Mouse (Mus musculus): ENCODE results near the gene Phf20. TPM values are rescaled to one million over a fixed set of nuclear protein-coding genes. Genes with fewer than 3 reads are reported as not detected.
"Not testable (repeated sequence)": the region's sequence is repeated elsewhere in the genome, so short reads cannot be mapped to it uniquely, and the experiment has no call there.

Gene Phf20
- polyA plus RNA-seq, 1 experiment from 2014 or later = 133 TPM

DNA sequence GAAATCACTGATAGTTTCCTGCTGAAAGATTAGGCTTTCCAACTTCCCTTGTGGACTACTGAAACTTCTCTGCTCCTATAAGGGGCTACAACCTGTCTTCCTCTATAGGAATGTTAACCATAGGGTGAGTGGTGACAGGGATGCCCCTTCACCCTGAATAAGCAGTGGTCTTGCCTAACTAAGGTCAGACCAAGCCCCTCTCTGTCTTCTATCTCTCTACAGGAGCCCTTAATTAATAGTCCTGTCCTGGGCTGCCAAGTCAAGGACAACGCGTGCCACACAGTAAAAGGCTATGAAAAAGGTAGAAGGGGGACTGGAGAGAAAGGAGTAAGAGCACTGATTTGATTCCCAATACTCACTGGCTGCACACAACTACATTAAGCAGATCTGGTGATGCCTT, 14.7 kb upstream of the Phf20 start:
- ATAC-seq = no peak

GRCm38 (mm10) chr2:156189241-156189640, 7.0 kb upstream of the Phf20 start:
- not testable (repeated sequence) for H3K36me3 ChIP-seq (ENCODE audit: poor library complexity, severe bottlenecking); H3K9ac ChIP-seq; H3K4me1 ChIP-seq; H3K27me3 ChIP-seq; H3K4me3 ChIP-seq; H3K9me3 ChIP-seq (replicated peaks); ATAC-seq; H3K4me2 ChIP-seq; H3K27ac ChIP-seq
- WGBS = 85% methylated on average over 7 of the region's 7 CpGs

More for the DNA sequence above, 14.7 kb upstream of the Phf20 start:
- 81% methylated on average over 2 of the region's 2 CpGs for WGBS
- H3K4me2 ChIP-seq = peak overlapping the region; percentile 72
- no peaks in the 10 kb centered on the region for H3K9me3 ChIP-seq (replicated peaks)
- H3K27me3 ChIP-seq = no peaks in the 10 kb centered on the region
- peaks cover 27% of the 10 kb centered on the region for H3K4me1 ChIP-seq
- H3K27ac ChIP-seq = no peak overlapping the region
- H3K4me3 ChIP-seq = no peak overlapping the region
- peak overlapping the region; percentile 100 for H3K9ac ChIP-seq
- peaks cover 18% of the 10 kb centered on the region for H3K36me3 ChIP-seq (ENCODE audit: poor library complexity, severe bottlenecking)

DNA sequence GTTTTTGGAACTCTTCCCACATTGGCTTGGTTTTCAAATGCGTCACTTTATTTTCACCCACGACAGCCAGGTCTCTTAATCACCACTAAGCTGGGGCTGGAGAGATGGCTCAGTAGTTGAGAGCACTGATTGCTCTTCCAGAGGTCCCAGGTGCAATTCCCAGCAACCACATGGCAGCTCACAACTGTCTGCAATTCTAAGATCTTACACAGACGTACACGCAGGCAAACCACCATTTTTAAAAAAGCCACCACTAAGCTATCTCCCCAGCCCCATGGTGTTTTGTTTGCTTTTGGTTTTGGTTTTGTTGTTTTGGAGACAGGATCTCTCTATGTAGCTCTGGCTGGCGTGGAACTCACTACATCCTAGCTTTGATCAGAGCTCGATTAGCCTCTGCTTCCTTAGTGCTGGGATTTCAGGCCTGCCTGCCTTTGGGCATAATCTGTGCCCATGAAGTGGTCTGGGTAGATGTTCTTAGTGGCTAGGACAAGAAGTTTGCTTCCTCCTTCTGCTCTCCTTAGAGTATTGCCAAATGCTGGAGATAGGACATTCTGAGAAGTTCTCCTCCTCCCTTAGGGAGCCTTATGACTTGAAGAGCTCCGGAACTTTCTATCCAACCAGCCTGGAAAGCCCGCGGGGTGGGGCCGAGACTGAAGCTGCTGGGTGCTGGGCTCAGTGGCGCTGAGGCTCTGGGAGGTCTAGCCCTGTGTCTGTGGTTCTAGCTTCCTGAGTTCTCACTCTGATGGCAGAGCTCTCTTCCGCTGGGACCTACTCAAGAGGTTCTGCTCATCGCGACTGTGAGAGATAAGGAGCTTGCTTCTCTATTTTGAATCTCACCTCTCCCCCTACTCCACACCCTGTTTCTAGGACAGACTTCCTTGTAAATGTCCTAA, 6.0 kb upstream of the Phf20 start:
- H3K4me3 ChIP-seq = no peak overlapping the region
- no peak overlapping the region for H3K4me2 ChIP-seq
- no peak for ATAC-seq
- H3K4me1 ChIP-seq = no peaks in the 10 kb centered on the region
- no peaks in the 10 kb centered on the region for H3K36me3 ChIP-seq (ENCODE audit: poor library complexity, severe bottlenecking)
- H3K27ac ChIP-seq = no peak overlapping the region
- H3K9ac ChIP-seq = no peak overlapping the region
- H3K9me3 ChIP-seq (replicated peaks) = no peaks in the 10 kb centered on the region
- WGBS = 87% methylated on average over 14 of the region's 14 CpGs
- no peaks in the 10 kb centered on the region for H3K27me3 ChIP-seq

- Histone ChIP-seq H3K27ac (no peak overlapping the region), H3K4me1 (peaks cover 5% of the 10 kb centered on the region; the same call in 1 of the 2 replicates), H3K4me2 (no peak overlapping the region), H3K27me3 (no peaks in the 10 kb centered on the region), H3K9ac (no peak overlapping the region), H3K36me3 (ENCODE audit: poor library complexity, severe bottlenecking) (no peaks in the 10 kb centered on the region), H3K9me3 (replicated peaks) (no peaks in the 10 kb centered on the region), H3K4me3 (no peak overlapping the region)
- no peak for ATAC-seq
- WGBS = 90% methylated on average over 2 of the region's 2 CpGs
Observed at GRCm38 (mm10) chr2:156191540-156191939, 4.7 kb upstream of the Phf20 start.

GRCm38 (mm10) chr2:156192068-156192467, 4.2 kb upstream of the Phf20 start:
- ATAC-seq = no peak
- 74% methylated on average over 2 of the region's 2 CpGs for WGBS
- no peaks in the 10 kb centered on the region for H3K36me3 ChIP-seq (ENCODE audit: poor library complexity, severe bottlenecking)

DNA sequence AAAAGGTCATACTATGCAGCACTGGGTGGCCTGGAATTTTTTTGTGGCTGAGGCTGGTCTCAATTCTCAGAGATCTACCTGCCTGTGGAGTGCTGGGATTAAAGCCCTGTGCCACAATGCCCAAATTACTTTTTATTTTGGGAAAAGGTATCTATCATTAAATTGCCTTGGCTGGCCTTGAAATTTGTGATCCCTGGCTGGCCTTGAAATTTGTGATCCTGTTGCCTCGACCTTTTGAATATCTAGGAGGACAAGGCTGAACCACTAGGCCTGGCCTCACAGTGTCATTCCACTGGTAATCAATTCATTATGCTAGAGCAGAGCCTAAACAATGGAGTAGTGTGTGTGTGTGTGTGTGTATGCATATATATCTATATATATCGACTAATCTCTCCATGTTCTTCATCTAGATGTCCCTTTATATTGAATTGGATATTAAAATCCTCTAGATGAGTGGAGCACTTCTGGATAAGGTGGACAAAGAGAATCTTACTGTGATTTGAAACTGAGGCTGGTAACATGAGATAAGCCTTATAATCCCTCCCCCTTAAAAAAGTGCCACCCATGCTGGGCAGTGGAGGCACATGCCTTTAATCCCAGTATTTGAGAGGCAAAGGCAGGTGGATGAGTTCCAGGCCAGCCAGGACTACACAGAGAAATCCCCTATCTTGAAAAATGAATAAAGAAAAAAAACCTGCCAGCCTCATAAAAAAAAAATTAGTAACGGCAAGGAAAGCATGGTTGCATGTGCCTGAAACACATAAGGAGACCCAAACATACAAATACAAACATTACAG, 3.0 kb upstream of the Phf20 start:
- Histone ChIP-seq H3K4me3 (no peak overlapping the region), H3K9me3 (replicated peaks) (no peaks in the 10 kb centered on the region), H3K27ac (no peak overlapping the region), H3K36me3 (ENCODE audit: poor library complexity, severe bottlenecking) (no peaks in the 10 kb centered on the region), H3K4me2 (no peak overlapping the region), H3K27me3 (no peaks in the 10 kb centered on the region), H3K9ac (no peak overlapping the region), H3K4me1 (peaks cover 13% of the 10 kb centered on the region)
- no peak for ATAC-seq
- WGBS = 82% methylated on average over 3 of the region's 3 CpGs

More at GRCm38 (mm10) chr2:156192068-156192467, 4.2 kb upstream of the Phf20 start:
- Histone ChIP-seq H3K4me1 (peaks cover 5% of the 10 kb centered on the region; the same call in 1 of the 2 replicates), H3K9me3 (replicated peaks) (no peaks in the 10 kb centered on the region), H3K27me3 (no peaks in the 10 kb centered on the region), H3K4me2 (no peak overlapping the region), H3K9ac (no peak overlapping the region), H3K27ac (no peak overlapping the region), H3K4me3 (no peak overlapping the region)

DNA sequence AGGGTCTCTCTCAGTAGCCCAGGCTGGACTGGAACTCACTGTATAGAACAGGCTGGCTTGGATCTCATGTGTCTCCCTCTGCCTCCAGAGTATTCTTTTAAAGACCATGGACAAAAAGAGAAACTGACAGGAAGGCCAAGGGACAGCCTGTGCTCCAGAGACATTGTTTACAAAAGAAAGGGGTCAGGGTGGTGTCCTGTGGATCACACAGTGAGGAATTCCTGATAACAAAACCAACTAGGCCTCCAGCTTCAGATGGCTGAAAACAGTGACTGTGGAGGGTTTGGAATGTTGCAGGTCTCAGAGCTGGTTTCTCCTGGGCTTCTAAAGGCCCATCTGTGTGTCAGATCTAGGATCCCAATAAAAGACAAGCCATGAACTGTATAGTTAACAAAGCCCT, 1.7 kb upstream of the Phf20 start:
- Histone ChIP-seq H3K4me1 (peaks cover 25% of the 10 kb centered on the region), H3K9me3 (replicated peaks) (no peaks in the 10 kb centered on the region), H3K9ac (no peak overlapping the region), H3K27ac (no peak overlapping the region), H3K27me3 (no peaks in the 10 kb centered on the region), H3K4me2 (no peak overlapping the region), H3K4me3 (no peak overlapping the region), H3K36me3 (ENCODE audit: poor library complexity, severe bottlenecking) (no peaks in the 10 kb centered on the region)
- no peak for ATAC-seq

DNA sequence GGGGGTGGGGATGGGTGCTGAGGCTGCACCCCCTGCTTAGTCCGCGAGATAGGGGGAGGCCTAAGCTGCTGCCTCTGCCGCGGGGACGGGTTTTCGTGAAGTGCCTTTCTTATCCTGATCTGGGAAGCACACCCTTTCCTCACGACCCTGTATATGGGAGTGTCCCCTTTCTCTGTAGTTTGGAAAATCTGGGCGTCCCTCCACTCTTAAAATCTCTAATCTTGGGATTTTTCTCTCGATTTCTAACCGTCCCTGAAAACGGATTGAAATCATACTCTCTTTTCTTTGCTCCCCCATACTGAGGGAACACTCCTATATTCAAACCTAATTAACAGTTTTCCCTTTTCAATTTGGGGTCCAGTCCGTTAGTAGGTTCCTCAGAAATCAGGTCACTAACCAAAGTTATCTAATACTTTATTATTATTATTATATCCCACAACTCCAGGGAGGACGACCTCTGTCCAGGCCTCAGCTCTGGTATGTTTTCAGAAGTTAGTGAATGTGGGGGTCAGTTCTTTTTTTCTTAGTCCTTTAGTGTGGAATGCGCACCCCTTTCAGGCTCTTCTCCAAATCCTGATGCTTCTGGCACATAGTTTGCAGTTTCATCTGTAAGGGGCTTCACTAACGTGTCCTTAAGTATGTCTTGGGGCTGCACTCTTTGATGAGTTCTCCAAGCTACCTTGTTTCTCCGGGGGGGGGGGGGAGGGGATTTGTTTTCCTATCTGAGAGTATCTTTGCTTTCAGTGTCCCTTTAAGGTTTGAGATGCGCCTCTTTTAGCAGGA, 1.1 kb downstream of the Phf20 start:
- Histone ChIP-seq H3K27ac (peak overlapping the region; percentile 98), H3K9me3 (replicated peaks) (no peaks in the 10 kb centered on the region), H3K4me1 (peaks cover 33% of the 10 kb centered on the region), H3K9ac (peak overlapping the region; percentile 87), H3K27me3 (no peaks in the 10 kb centered on the region), H3K36me3 (ENCODE audit: poor library complexity, severe bottlenecking) (peaks cover 14% of the 10 kb centered on the region), H3K4me2 (peak overlapping the region; percentile 63), H3K4me3 (peak overlapping the region; percentile 68)
- no peak for ATAC-seq
- WGBS = 3% methylated on average over 17 of the region's 17 CpGs

DNA sequence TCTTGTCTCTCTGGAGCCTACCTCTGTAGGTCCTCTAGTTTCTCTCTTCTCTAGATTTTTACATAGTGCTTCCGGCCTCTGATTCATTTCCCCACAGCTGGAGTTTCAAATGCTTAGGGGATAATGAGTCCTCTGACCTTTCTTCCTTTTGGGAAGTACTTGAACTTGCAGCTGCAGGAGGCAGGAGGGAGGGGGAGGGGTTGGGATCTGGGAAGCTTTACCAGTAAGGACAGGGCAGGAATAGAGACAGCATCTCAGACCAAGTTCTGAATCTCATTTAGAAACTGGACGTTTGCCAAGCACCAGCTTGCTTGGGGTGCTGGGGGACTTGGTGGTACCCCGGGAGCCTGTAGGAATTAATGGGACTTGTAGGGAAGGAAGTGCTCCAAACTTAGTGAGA, 3.7 kb downstream of the Phf20 start:
- Histone ChIP-seq H3K4me3 (no peak overlapping the region), H3K27ac (no peak overlapping the region), H3K4me2 (0 out of 2 replicates have a peak overlapping the region, but pooled peaks have one; percentile 6), H3K9ac (no peak overlapping the region), H3K9me3 (replicated peaks) (no peaks in the 10 kb centered on the region), H3K36me3 (ENCODE audit: poor library complexity, severe bottlenecking) (peaks cover 20% of the 10 kb centered on the region), H3K4me1 (peaks cover 46% of the 10 kb centered on the region), H3K27me3 (no peaks in the 10 kb centered on the region)
- WGBS = 56% methylated on average over 3 of the region's 3 CpGs
- ATAC-seq = no peak

- H3K9ac ChIP-seq = no peak overlapping the region
- H3K4me1 ChIP-seq = peaks cover 41% of the 10 kb centered on the region
- H3K27me3 ChIP-seq = no peaks in the 10 kb centered on the region
- 95% methylated on average over 4 of the region's 4 CpGs for WGBS
- H3K9me3 ChIP-seq (replicated peaks) = no peaks in the 10 kb centered on the region
- no peak overlapping the region for H3K4me3 ChIP-seq
- H3K27ac ChIP-seq = no peak overlapping the region
- H3K36me3 ChIP-seq (ENCODE audit: poor library complexity, severe bottlenecking) = peaks cover 20% of the 10 kb centered on the region
- no peak for ATAC-seq
- no peak overlapping the region for H3K4me2 ChIP-seq
Observed at GRCm38 (mm10) chr2:156201486-156201885, 5.2 kb downstream of the Phf20 start.

DNA sequence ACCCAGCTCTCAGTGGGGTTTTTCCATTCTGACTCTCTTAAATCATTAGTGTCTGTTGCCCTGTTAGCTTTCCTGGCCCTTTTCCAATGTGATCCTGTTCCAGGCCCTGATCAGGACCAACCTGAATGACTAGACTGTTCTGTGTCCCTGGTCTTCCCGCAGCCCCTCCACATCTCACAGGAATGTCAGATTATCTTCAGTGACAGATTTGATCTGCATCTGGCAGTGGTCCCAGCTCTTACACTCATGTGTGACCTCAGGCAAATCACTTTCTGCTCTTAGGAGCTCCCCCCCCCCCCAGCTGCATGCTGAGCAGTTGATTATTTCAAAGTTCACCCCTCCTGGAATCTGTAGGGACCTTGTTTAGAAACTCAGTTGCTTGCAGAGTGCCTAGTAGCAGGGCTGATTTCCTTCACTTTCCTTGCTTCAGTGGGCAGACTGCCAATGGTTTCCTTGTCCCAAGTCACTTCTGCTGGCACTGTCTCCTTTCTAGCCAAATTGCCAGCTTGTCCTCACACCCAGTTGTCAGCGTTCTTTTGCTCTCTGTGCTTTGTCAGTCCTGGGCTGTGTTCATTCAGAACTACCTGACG, 6.7 kb downstream of the Phf20 start:
- no peak overlapping the region; the same call in 1 of the 2 replicates for H3K4me2 ChIP-seq
- no peaks in the 10 kb centered on the region for H3K9me3 ChIP-seq (replicated peaks)
- H3K4me3 ChIP-seq = no peak overlapping the region
- no peak overlapping the region for H3K9ac ChIP-seq
- peaks cover 26% of the 10 kb centered on the region for H3K36me3 ChIP-seq (ENCODE audit: poor library complexity, severe bottlenecking)
- H3K27me3 ChIP-seq = no peaks in the 10 kb centered on the region
- peak; percentile 55; the same call in 1 of the 2 replicates for ATAC-seq
- WGBS = 30% methylated on average over 3 of the region's 3 CpGs
- peak overlapping the region; percentile 76 for H3K27ac ChIP-seq
- H3K4me1 ChIP-seq = peaks cover 36% of the 10 kb centered on the region

Measured in forebrain, embryonic 13.5 days (tissue).